Mouse (Mus musculus): ENCODE measurements around the gene Pou6f2.

- TF ChIP-seq CTCF (IDR thresholded peaks at IDR 0.05; ENCODE audit: control insufficient read depth, insufficient read depth, insufficient replicate concordance, low read depth, low read length) (no peak), POLR2A (IDR thresholded peaks at IDR 0.05; ENCODE audit: control insufficient read depth, low read depth, low read length) (no peak)
Measured at GRCm38 (mm10) chr13:18204476-18205250, 192.8 kb downstream of the Pou6f2 start.
